Mouse (Mus musculus) spleen, adult 2 months (tissue): ENCODE results near the gene Crebbp.

Experiments
- CTCF ChIP-seq: fragments of 200-500 bp; IDR thresholded peaks from 2 replicates; pipeline ENCODE4 v1.5.1; 2011; ENCODE audit warnings: mild to moderate bottlenecking, inconsistent platforms; ENCODE audit not compliant: insufficient read depth, insufficient read length, insufficient replicate concordance; ENCODE audit errors: extremely low read depth
- POLR2A ChIP-seq: fragments of 200-500 bp; IDR thresholded peaks from 2 replicates; pipeline ENCODE4 v1.6.1; 2011; ENCODE audit warnings: low read depth, low read length, inconsistent platforms

DNA sequence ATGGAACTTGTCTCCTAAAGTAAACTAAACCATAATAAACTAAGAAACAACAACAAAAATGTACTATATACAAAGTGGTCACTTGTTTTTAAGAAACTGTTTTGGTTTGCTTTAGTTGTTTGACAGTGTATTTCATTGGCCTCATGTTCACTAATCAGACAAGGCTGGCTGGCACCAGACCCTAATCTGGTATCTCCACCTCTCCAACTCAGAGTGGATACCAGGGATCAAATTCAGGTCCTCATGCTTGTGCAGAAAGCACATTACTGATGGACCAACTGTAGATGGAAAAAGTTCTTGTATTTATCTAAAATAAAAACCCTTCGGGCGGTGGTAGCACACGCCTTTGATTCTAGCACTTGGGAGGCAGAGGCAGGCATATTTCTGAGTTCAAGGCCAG is 38.7 kb downstream of the Crebbp start:
- TF ChIP-seq POLR2A, result no peak
- no peak for TF ChIP-seq CTCF
